Mouse (Mus musculus): Measurements from ENCODE around the gene Snx29.

DNA sequence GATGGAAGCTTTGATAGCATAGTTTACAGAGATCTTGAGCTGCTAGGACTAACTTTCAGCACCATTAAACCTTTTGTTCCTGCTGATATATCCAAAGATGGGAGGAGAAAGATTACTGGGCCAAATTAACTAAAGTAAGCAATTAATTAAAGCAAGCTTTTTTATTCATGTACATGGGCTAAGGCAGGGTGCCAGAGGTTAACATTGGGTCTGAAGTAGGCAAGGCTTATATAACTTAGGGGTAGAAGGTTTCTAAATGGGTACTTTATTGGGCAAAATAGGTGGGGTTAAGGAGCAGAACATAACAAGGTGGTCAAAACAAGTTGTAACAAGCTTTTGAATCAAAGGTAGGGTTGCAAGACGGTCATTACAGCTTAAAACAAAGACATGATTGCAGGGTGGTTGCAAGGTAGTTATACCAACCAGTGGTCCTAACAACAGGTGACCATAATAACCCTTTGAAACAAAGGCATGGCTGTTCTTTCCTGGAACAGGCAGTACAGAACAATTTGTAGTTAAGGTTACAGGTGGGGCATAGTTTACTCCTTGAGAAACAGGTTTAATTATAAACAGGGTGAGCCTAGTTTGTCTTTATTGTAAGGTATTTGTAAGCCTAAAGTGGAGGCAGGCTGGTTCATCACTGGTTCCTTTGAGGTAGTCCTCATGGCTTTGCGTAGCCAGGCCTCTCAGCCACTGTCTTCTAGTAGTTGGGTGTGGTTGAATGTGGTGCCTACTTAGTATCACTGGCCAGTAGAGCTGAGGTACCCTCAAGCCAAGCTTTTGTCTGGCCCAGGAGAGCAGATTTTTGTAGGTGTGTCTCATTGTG is 182.2 kb downstream of the Snx29 start:
- TF ChIP-seq CTCF (IDR thresholded peaks at IDR 0.05; ENCODE audit: borderline replicate concordance, extremely low read depth, insufficient read depth, insufficient read length) (no peak), POLR2A (IDR thresholded peaks at IDR 0.05; ENCODE audit: borderline replicate concordance, extremely low read depth, insufficient read depth, insufficient read length, poor library complexity, severe bottlenecking) (no peak)
